Mouse (Mus musculus): ENCODE results near the gene Pcgf1. TPM values are rescaled to one million over a fixed set of nuclear protein-coding genes. Genes with fewer than 3 reads are reported as not detected.

Pcgf1 gene
- polyA plus RNA-seq (2012; fragmentation: generic; extraction: Trizol): 13.0 TPM

GRCm38 (mm10) chr6:83077630-83078323 is at the start of gene Pcgf1:
Gene Pcgf1 (plus strand): TSS chr6:83077869.
- Histone ChIP-seq H3ac (ENCODE audit: control insufficient read depth, insufficient read length) (peak within 1 kb of the TSS; percentile 32), H3K36me3 (ENCODE audit: control insufficient read depth, insufficient read depth) (peaks cover 5% of the 10 kb centered on the region), H3K79me2 (ENCODE audit: control insufficient read depth, insufficient read depth) (no peaks in the 10 kb centered on the region), H3K27me3 (ENCODE audit: control insufficient read depth, insufficient read depth, insufficient read length) (peaks cover 6% of the 10 kb centered on the region), H3K4me2 (ENCODE audit: low read depth) (peak within 1 kb of the TSS; percentile 80), H3K4me3 (peak within 1 kb of the TSS; percentile 93)
- TF ChIP-seq CEBPB (IDR thresholded peaks at IDR 0.05; ENCODE audit: insufficient read depth, poor library complexity, severe bottlenecking) (no peak), MYOG (IDR thresholded peaks at IDR 0.05; ENCODE audit: control insufficient read depth in 1 of 3, insufficient read depth in 1 of 3, insufficient read length in 2 of 3, low read depth in 2 of 3) (no peak), REST (IDR thresholded peaks at IDR 0.05; ENCODE audit: insufficient read depth, insufficient read length) (no peak), MYOD1 (IDR thresholded peaks at IDR 0.05; ENCODE audit: control insufficient read depth in 1 of 3, insufficient read length in 2 of 3, low read depth in 2 of 3) (no peak), USF1 (IDR thresholded peaks at IDR 0.05; ENCODE audit: low read depth) (no peak), SRF (IDR thresholded peaks at IDR 0.05; ENCODE audit: control insufficient read depth, insufficient read length, low read depth) (no peak), E2F4 (IDR thresholded peaks at IDR 0.05; ENCODE audit: insufficient read depth) (no peak), TCF3 (IDR thresholded peaks at IDR 0.05; ENCODE audit: insufficient read length, low read depth) (no peak), POLR2AphosphoS2 (IDR thresholded peaks at IDR 0.05; ENCODE audit: insufficient read length, low read depth) (no peak), TCF12 (IDR thresholded peaks at IDR 0.05; ENCODE audit: insufficient read depth, poor library complexity, severe bottlenecking) (no peak)

- TF ChIP-seq POLR2AphosphoS2 (IDR thresholded peaks at IDR 0.05; ENCODE audit: insufficient read length, low read depth) (peak; percentile 55), MAX (IDR thresholded peaks at IDR 0.05; ENCODE audit: low read depth) (no peak), REST (IDR thresholded peaks at IDR 0.05; ENCODE audit: insufficient read depth, insufficient read length) (no peak), TCF3 (IDR thresholded peaks at IDR 0.05; ENCODE audit: insufficient read length, low read depth) (no peak), SRF (IDR thresholded peaks at IDR 0.05; ENCODE audit: control insufficient read depth, insufficient read length, low read depth) (no peak)
- Histone ChIP-seq H3K4me2 (ENCODE audit: low read depth) (no peak overlapping the region), H3K27me3 (ENCODE audit: control insufficient read depth, insufficient read depth, insufficient read length) (no peaks in the 10 kb centered on the region), H3K36me3 (ENCODE audit: control insufficient read depth, insufficient read depth) (no peaks in the 10 kb centered on the region), H3ac (ENCODE audit: control insufficient read depth, insufficient read length) (no peak overlapping the region), H3K79me2 (ENCODE audit: control insufficient read depth, insufficient read depth) (peaks cover 25% of the 10 kb centered on the region), H3K4me3 (no peak overlapping the region)
Observed at GRCm38 (mm10) chr6:83029777-83030176, 47.9 kb upstream of the Pcgf1 start.

GRCm38 (mm10) chr6:83031111-83031510 is 46.6 kb upstream of the Pcgf1 start:
- Histone ChIP-seq H3K4me2 (ENCODE audit: low read depth) (no peak overlapping the region), H3ac (ENCODE audit: control insufficient read depth, insufficient read length) (no peak overlapping the region), H3K36me3 (ENCODE audit: control insufficient read depth, insufficient read depth) (no peaks in the 10 kb centered on the region), H3K79me2 (ENCODE audit: control insufficient read depth, insufficient read depth) (peaks cover 29% of the 10 kb centered on the region), H3K4me3 (peak overlapping the region; percentile 98), H3K27me3 (ENCODE audit: control insufficient read depth, insufficient read depth, insufficient read length) (no peaks in the 10 kb centered on the region)
- TF ChIP-seq MYOG (IDR thresholded peaks at IDR 0.05; ENCODE audit: control insufficient read depth in 1 of 3, insufficient read depth in 1 of 3, insufficient read length in 2 of 3, low read depth in 2 of 3) (no peak), TCF3 (IDR thresholded peaks at IDR 0.05; ENCODE audit: insufficient read length, low read depth) (no peak), MAX (IDR thresholded peaks at IDR 0.05; ENCODE audit: low read depth) (no peak), MYOD1 (IDR thresholded peaks at IDR 0.05; ENCODE audit: control insufficient read depth in 1 of 3, insufficient read length in 2 of 3, low read depth in 2 of 3) (no peak), REST (IDR thresholded peaks at IDR 0.05; ENCODE audit: insufficient read depth, insufficient read length) (no peak), POLR2A (IDR thresholded peaks at IDR 0.05; ENCODE audit: insufficient read length, low read depth) (no peak), POLR2AphosphoS2 (IDR thresholded peaks at IDR 0.05; ENCODE audit: insufficient read length, low read depth) (no peak), CEBPB (IDR thresholded peaks at IDR 0.05; ENCODE audit: insufficient read depth, poor library complexity, severe bottlenecking) (no peak), USF1 (IDR thresholded peaks at IDR 0.05; ENCODE audit: low read depth) (no peak), E2F4 (IDR thresholded peaks at IDR 0.05; ENCODE audit: insufficient read depth) (no peak), TCF12 (IDR thresholded peaks at IDR 0.05; ENCODE audit: insufficient read depth, poor library complexity, severe bottlenecking) (no peak), SRF (IDR thresholded peaks at IDR 0.05; ENCODE audit: control insufficient read depth, insufficient read length, low read depth) (no peak)

- Histone ChIP-seq H3K36me3 (ENCODE audit: control insufficient read depth, insufficient read depth) (no peaks in the 10 kb centered on the region), H3ac (ENCODE audit: control insufficient read depth, insufficient read length) (peak overlapping the region; percentile 68), H3K27me3 (ENCODE audit: control insufficient read depth, insufficient read depth, insufficient read length) (no peaks in the 10 kb centered on the region), H3K4me2 (ENCODE audit: low read depth) (peak overlapping the region; percentile 72), H3K79me2 (ENCODE audit: control insufficient read depth, insufficient read depth) (peaks cover 29% of the 10 kb centered on the region), H3K4me3 (peak overlapping the region; percentile 98)
- TF ChIP-seq MYOG (IDR thresholded peaks at IDR 0.05; ENCODE audit: control insufficient read depth in 1 of 3, insufficient read depth in 1 of 3, insufficient read length in 2 of 3, low read depth in 2 of 3) (no peak), TCF3 (IDR thresholded peaks at IDR 0.05; ENCODE audit: insufficient read length, low read depth) (no peak), USF1 (IDR thresholded peaks at IDR 0.05; ENCODE audit: low read depth) (no peak), MYOD1 (IDR thresholded peaks at IDR 0.05; ENCODE audit: control insufficient read depth in 1 of 3, insufficient read length in 2 of 3, low read depth in 2 of 3) (no peak), E2F4 (IDR thresholded peaks at IDR 0.05; ENCODE audit: insufficient read depth) (no peak), SRF (IDR thresholded peaks at IDR 0.05; ENCODE audit: control insufficient read depth, insufficient read length, low read depth) (no peak), TCF12 (IDR thresholded peaks at IDR 0.05; ENCODE audit: insufficient read depth, poor library complexity, severe bottlenecking) (no peak), POLR2AphosphoS2 (IDR thresholded peaks at IDR 0.05; ENCODE audit: insufficient read length, low read depth) (no peak), CEBPB (IDR thresholded peaks at IDR 0.05; ENCODE audit: insufficient read depth, poor library complexity, severe bottlenecking) (no peak), REST (IDR thresholded peaks at IDR 0.05; ENCODE audit: insufficient read depth, insufficient read length) (no peak), MAX (IDR thresholded peaks at IDR 0.05; ENCODE audit: low read depth) (no peak)
Observed at GRCm38 (mm10) chr6:83031921-83032590, 45.6 kb upstream of the Pcgf1 start.
